Mouse (Mus musculus): ENCODE measurements around the gene Ppfibp1. TPM values are rescaled to one million over a fixed set of nuclear protein-coding genes. Genes with fewer than 3 reads are reported as not detected.
A peak's percentile ranks its signal among the peaks of the same experiment; 100 is the strongest.

The Ppfibp1 gene
- total RNA-seq, 2 experiments from 2014 or later: 4.2 to 24.4 TPM

DNA sequence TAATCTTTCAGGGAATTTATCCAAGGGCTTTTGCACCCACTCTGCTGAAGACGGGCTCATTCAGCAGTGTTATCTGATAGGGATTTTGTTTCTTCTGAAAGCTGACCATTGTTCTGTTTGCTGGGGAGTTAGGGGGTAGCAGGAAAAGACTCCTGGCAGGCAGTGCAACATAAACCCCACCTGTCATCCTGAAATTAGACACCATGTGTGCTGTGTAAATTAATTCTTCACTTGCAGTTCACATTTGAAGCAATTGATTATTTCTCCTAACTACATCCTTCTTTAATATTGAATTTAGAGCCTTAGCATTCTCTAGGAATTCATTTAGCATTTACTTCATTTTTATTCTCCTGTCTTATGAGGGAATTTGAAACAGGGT is 62.2 kb downstream of the Ppfibp1 start:
- ATAC-seq (replicated peaks; ENCODE audit: low FRiP score, poor library complexity, severe bottlenecking): no peak

DNA sequence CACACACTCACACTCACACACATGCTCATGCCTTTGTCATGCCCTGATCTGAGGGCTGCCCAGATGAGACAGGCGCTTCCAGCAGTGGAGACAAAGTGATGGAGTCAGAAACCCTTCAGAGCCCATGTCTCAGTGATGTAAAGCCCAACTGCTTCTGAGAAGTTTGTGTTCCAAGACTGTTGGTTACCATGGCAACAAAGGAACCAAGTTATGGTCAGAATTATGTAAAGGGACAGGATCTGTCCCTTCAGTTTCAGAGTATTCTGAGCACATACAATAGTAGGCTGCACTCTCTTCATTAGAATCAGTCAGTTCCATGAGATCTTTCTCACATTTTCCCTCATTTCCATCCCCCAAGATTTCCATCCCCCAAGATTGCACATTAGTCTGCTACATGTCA is 66.0 kb downstream of the Ppfibp1 start, which contains the start of gene 1700034J05Rik:
1700034J05Rik (minus strand) TSS at position 165 of the 400 bp plus-strand sequence.
- ATAC-seq (replicated peaks; ENCODE audit: low FRiP score, poor library complexity, severe bottlenecking): no peak

DNA sequence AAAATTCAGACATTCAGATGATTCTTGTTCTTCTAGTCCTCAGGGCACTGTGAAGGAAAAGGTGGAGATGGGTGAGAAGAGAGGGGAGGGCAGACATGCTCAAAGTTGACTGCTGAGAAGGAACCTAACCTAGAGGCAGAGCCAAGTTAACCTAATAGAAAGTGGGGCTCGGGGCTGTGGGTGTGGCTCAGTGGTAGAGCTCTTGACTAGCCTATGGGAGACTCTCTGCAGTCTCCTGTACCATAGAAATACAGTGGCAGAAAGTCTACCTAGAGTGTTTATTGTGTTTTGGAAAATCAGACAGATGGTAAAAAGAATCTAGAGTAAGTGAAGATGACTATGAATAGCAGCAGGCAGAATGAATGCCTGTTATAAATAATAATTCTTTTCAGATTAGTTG is 67.2 kb downstream of the Ppfibp1 start:
- ATAC-seq (replicated peaks; ENCODE audit: low FRiP score, poor library complexity, severe bottlenecking): no peak

DNA sequence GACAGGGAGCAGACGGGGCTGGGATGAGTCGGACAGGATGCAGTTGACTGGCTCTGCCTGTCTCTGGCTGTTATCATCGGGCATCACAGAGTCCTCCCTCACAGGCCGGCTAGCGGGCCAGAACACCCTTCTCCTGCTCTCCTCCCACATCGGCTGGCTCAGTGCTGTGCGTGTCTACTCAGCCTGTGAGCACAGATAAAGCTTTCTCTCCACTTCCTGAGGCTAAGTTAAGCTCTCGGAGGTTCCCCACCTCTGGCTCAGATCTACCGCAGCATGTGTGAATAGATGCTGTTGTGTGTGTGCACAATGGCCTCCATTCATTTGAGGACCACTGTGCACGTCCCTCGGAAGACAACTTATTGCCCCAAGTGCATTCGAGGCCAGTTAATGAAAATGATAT is 67.6 kb downstream of the Ppfibp1 start:
- ATAC-seq (replicated peaks; ENCODE audit: low FRiP score, poor library complexity, severe bottlenecking): peak; percentile 75

DNA sequence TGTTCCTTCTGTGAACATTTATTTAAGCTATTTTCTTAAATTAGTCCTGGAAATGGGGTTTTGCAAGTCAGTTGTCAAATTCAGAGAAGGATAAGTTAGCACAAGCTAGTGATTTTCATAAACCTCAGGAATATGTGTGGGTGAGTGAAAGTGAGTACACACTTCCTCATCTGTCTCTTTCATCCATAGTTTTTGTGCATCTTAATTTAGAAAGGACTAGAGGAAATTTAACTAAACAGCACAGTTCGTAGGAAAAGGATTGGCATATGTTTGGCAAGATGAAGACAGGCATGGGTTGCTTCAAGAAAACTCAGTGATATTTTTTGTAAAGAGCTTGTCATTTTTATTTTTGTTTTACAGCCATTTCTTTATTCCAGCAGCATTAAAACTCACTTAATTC is 68.7 kb downstream of the Ppfibp1 start:
- no peak for ATAC-seq (replicated peaks; ENCODE audit: low FRiP score, poor library complexity, severe bottlenecking)

DNA sequence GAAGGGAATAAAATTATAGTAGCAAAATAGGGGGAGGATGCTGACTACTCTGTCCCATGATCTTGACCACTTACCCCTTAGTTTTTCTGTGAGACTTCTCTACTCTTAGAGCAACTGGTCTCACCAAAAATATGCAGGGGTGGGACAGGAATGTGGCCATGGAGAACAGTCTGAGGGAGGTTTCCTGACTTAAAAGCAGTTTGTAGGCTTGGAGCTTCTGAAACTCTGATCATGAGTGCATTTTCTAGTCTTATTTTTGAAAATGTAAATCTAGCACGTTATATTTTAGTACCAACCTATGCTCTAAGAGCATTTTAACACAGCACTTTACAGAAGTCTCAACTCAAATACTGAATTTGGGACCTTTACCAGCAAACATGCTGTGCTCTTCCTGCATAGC is 70.4 kb downstream of the Ppfibp1 start:
- ATAC-seq (replicated peaks; ENCODE audit: low FRiP score, poor library complexity, severe bottlenecking): no peak

DNA sequence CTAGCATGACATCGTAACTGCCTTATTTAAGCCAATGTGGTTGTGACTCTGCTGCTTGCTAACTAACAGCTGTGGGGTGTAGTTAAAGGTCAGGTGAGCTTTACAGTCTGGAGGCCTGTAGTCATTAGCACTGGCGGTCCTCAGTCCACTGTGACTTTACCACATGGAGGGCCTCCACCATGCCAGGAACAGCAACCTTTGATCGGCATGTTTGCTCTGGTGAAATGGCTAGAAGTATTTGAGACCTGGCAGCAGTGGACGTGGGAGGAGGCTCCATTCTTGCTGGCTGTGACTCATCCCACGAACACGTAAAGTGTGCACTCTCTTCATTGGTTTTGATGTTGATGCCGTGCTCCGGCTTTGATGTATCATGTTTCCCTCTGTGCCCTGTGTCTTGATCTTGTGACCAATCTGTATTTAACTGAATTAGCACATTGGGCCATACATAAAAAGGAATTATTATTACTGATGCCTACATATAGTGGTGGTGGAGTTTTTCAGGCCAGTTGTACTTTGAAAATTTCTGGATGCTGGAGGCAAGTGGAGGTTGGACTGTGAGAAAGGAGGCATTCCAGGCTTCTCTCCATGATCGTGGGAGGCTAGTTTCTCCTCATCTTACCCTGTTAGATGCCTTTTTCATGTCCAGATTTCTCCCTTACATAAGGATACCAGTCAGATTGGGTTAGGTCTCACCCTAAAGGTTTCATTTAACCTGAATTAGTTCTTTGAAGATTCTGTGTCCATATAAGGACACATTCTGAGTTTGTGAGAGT is 71.8 kb downstream of the Ppfibp1 start:
- no peak for ATAC-seq (replicated peaks; ENCODE audit: low FRiP score, poor library complexity, severe bottlenecking)

DNA sequence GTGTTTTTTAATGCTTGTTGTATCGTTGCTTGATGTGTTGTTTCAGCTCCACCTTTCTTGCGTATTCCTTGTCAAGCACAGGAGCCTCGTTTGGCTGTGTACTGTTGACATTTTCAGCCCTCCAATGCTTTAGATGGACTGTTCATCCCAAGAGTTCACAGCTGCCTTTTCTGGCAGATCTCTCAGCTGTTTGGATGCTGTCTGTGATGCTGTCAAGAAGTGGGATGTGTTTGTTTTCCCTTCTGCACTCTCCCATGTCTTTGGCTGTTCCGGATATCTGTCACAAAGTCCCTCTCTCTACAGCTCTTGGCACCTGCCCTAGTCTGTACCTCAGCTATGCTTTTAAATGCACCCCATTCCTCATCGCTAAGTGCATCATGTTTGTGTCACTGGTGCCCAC is 72.7 kb downstream of the Ppfibp1 start:
- ATAC-seq (replicated peaks; ENCODE audit: low FRiP score, poor library complexity, severe bottlenecking): no peak

DNA sequence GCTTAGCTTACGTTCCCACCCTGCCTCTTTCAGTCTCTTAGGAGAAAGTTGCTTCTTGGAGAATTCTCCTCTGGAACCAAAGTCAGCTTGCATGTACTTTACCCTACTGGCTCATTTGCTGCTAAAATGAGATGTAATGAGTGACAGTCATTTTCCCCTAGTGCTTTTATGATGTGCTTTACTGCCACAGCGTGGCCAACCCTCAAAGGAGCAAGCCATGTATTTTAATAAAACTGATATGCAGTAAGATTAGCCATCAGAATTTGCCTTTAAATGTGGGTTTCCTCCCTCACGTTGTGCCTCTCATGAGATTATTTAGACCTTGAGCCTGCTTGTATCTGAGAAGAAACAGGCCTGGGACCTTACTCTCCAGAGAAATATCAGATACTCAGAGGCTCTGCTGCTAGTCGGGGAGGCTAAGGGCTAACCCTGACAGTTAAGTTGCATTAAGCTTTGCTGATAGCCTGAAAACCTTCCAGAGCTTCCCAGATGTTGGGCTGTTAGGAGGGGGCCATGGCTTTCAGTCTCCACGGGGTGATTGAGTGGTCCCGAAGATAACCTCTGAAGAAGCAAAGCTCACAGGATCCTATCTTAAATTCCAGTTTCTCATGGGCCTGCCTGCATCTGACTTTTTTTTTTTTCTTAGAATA is 73.7 kb downstream of the Ppfibp1 start:
- no peak for ATAC-seq (replicated peaks; ENCODE audit: low FRiP score, poor library complexity, severe bottlenecking)

DNA sequence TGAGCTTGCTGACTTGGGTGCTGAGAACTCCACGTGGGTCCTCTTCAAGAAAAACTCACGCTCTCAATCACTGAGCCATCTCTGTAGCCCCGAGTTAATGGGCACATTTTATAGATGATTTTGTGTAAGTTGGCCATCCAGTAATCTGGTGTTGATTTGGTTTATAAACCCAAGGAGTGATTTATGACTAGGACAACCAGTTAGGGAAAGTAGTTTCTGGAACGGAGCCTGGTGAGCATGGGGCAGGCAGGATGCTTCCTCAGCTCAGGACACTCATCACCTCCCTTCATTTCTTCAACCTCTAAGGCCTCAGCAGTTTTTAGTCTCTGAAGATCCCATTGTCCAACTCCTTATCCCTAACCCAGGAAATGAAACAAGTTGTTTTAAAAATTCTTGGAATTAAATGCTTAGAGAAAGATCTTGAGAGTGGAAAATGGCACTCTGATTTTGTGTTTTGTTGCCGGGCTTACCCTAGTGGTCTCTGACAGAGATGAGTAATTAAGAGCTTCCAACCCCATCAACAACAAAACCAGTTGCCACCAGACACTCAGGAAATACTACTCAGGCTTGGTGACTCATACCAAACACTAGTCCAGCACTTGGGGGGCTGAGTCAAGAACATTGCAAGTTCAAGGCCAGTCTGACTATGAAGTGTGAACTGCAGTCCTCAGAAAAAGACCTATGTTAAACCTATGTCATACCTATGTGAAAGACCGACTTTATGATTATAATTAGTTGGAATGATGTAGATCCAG is 75.3 kb downstream of the Ppfibp1 start:
- no peak for ATAC-seq (replicated peaks; ENCODE audit: low FRiP score, poor library complexity, severe bottlenecking)

DNA sequence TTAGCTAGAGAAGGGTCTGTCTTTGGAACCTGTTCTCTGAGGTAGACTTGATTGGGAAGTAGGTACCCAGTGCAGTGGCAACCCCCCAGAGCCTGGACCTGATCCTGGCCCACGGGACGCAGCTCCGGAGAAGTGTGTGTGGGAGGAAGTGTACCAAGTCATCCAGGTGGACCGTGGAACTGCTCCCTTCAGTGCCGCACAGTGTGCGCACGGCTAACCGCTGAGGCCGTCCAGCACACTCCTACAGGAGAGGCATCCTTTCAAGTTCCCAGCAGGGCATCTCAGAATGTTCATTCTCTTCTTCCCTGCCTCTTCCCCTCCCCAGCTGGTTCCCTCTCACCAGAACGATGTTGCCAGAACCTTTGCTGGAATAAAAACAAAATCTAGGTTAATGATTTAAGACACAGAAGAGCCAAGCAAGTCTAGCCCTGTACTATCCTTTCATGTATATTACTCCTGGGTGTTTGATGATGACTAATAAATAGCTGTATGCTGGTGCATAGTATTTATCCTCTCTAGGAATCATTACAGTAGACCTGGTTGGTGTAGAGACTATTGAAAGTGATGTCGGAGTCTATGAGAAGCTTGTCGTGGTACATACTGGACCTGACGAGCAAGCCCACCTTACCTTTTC is 77.0 kb downstream of the Ppfibp1 start:
- 0 out of 2 replicates have a peak, but pooled peaks have one; percentile 31 for ATAC-seq (replicated peaks; ENCODE audit: low FRiP score, poor library complexity, severe bottlenecking)

DNA sequence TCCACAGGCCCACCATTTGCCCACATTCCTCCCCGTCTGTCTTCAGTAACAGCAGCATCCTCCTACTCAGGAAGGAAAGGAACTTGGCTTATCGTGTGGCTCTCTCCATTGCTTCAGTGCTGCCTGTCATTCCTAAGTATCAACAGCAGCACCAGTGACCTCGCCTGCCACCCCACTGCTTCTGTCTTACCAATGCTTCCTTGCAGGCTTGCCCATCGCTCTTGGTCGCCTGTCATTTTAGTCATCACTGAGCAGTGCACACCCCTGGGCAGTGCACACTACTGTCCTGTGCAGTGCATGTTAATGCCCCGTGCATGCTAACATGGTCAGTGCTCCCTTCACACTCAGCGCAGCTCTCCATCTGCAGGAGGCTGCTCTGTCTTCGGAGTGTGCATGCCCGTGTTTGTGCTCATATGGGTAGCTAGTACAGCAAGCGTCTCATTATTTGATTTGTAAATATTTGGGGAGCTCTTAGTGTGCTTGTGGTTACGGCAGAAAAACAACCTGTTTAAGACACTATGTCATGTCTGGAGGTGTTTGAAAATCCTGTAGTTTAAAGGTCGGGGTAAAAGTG is 78.2 kb downstream of the Ppfibp1 start:
- no peak for ATAC-seq (replicated peaks; ENCODE audit: low FRiP score, poor library complexity, severe bottlenecking)

DNA sequence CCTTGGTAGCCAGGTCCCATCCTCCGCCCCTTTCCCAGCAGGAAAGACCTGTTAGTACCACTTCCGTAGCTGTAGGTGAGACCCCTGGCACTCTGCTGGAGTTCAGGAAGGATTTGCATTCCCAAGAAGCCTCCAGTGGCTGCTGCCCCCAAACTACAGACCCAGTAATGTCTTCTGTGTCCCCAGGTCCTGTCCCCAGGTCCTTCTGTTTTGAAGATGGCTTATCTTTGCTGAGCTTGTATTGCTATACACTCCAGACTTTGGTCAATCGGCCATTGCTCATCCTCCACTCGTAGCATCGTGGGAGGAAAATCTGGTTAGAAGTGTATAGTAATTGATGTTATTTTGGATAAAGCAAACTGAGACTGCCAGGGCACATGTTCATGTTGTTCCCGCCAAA is 79.5 kb downstream of the Ppfibp1 start:
- no peak for ATAC-seq (replicated peaks; ENCODE audit: low FRiP score, poor library complexity, severe bottlenecking)

DNA sequence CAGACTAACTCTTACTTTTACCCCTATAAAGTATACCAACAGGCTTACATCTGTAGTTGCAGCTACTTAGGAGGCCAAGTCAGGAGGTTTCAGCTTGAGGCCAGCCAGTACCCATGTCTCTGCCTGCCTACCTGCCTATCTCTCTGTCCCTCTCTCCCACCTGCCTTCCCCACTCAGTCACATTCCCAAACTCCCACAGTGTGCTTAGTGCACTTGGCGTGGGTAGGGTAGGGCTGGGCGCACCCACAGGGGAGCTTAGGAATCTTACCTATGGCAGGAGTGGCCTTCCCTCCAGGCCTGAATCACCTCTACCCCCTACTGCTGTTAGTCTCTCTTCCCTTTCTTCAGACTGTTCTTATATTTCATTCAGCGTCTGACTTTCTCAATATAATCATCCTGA is 82.5 kb downstream of the Ppfibp1 start:
- no peak for ATAC-seq (replicated peaks; ENCODE audit: low FRiP score, poor library complexity, severe bottlenecking)

DNA sequence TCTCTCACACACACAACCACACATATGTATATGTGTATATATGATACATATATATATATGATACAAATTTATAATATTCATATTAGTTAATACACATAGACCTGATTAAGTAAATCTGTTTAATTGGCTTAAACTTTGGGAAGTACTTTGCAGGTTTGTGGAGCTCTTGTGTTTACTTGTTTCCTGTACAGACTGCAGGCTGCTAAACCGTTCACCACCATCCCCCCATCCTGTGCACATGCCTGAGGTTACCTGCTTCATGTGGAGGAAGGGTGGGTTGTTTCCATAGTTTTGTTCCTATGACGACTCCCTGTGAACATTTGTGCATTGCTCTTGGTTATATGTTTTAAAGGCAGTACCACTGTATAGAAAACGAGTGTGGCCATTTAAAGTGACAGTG is 83.1 kb downstream of the Ppfibp1 start:
- no peak for ATAC-seq (replicated peaks; ENCODE audit: low FRiP score, poor library complexity, severe bottlenecking)

DNA sequence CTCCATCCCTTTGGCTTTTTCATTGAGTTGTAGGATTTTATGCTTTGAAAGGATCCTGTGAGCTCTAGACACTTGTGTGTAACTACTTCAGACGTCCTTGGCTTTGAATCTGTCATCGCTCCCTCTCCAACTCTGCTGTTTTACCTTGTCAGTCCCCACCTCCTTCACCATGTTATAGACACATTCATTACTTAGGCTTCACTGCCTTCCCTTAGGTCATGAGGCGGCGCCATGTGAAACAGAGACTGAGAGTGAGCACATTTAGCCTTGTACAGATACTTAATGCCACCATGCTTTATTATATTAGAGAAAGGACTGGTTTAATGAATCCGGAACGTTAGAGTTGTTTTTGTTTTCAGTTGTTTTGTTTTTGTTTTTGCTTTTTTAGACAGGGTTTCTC is 83.7 kb downstream of the Ppfibp1 start:
- ATAC-seq (replicated peaks; ENCODE audit: low FRiP score, poor library complexity, severe bottlenecking): no peak

DNA sequence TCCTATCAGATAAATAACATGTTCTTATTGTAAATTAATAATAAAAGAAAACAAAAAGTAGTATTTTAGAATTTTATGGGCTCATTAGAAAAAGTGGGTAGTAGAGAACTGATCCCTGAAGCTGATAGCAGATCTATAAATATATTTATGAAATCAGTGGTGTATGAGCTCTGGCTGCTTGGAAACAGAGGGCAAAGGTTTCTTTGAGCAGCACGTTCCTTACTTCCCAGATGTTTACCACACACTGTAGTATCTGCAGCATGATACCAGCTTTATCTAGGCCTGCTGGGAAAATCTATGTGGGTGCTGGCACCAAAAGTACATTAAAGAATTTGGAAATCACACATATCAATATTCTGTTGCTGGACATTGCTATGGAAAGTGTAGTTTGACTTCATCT is 84.5 kb downstream of the Ppfibp1 start:
- ATAC-seq (replicated peaks; ENCODE audit: low FRiP score, poor library complexity, severe bottlenecking): no peak

DNA sequence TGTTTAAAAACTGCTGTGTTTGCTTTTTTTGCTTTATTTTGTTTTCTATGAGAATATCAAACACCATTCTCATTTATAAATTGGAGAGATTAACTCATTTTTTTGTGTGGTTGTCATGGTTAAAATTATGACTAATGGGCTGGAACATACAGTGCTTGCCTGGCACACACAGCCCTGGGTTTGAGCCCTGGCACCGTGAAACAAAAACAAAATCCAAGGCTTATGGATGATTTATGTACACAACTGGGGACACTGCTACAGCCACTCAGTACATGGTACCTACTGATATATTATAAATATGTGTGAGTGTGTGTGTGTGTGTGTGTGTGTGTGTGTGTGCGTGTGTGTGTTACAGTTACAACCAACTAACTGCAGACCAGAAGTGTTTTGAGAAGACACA is 85.1 kb downstream of the Ppfibp1 start:
- no peak for ATAC-seq (replicated peaks; ENCODE audit: low FRiP score, poor library complexity, severe bottlenecking)

DNA sequence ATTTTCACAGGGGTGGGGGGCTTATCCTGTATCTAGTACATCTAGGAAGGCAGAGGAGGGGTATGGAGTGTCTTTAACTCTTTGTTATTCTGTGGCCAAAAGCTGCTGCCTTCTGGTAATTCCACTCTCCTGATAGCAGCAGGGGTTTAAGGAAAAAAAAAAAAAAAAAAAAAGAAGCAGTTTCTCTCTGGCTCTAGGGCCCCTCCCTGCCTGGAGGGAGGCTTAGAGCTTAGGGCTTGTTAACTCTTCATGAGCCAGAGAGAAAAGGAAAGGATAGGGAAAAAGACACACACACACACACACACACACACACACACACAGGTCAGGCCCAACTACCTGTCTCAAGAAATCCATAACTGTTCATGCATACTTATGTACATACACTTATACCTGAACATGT is 85.5 kb downstream of the Ppfibp1 start:
- no peak for ATAC-seq (replicated peaks; ENCODE audit: low FRiP score, poor library complexity, severe bottlenecking)

DNA sequence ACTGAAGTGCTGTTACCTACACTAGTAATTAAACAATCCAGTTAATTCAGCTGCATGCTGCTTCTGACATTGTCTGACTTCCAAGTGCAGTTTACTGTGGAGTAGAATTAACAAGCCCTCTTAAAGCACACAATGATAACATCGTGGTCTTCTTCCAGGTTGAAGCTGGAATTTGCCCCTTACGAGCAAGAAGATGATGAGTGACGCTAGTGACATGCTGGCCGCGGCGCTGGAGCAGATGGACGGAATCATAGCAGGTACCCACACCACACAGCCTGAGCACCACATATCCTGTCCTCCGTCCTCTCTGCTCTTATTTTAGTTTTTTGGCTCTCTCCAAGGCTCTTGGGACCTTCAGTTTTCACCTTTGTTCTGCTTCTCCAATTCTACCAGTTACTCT is 88.2 kb downstream of the Ppfibp1 start:
- ATAC-seq (replicated peaks; ENCODE audit: low FRiP score, poor library complexity, severe bottlenecking): no peak
